Mouse (Mus musculus) cerebellum, adult 2 months (tissue): ENCODE data around the gene Prkce. TPM values are rescaled to one million over a fixed set of nuclear protein-coding genes. Genes with fewer than 3 reads are reported as not detected.
A peak's percentile ranks its signal among the peaks of the same experiment; 100 is the strongest.

ENCODE experiments used
- DNase-seq, 2 experiments: peaks; one replicate each; pipeline ENCODE4 v3.0.0; 2021
- H3K27ac ChIP-seq: fragments of 200-500 bp; 2 replicates; pipeline ENCODE4 v1.5.1; 2012; ENCODE audit warnings: low read length, control low read depth, inconsistent platforms; ENCODE audit not compliant: insufficient read depth
- H3K27me3 ChIP-seq: fragments of 200-500 bp; 2 replicates; pipeline ENCODE4 v1.6.1; 2012; ENCODE audit warnings: inconsistent platforms, mild to moderate bottlenecking, low read length, moderate library complexity; ENCODE audit not compliant: control insufficient read depth, insufficient read depth
- H3K4me1 ChIP-seq: fragments of 200-500 bp; 2 replicates; pipeline ENCODE4 v1.6.1; 2011; ENCODE audit warnings: low read length; ENCODE audit not compliant: control insufficient read depth, insufficient read depth
- H3K4me3 ChIP-seq: fragments of 200-500 bp; replicated peaks from 2 replicates; pipeline ENCODE3; 2011; ENCODE audit warnings: mild to moderate bottlenecking, low read depth, low read length, control low read depth; ENCODE audit not compliant: insufficient read depth
- CTCF ChIP-seq: fragments of 200-500 bp; IDR thresholded peaks from 2 replicates; pipeline ENCODE4 v1.5.1; 2011; ENCODE audit warnings: low read depth, mild to moderate bottlenecking, control low read depth, low read length, moderate library complexity, borderline replicate concordance; ENCODE audit not compliant: insufficient read depth
- POLR2A ChIP-seq: fragments of 200-500 bp; IDR thresholded peaks from 2 replicates; pipeline ENCODE4 v1.6.1; 2011; ENCODE audit warnings: low read length, control low read depth, borderline replicate concordance; ENCODE audit not compliant: insufficient read depth
- WGBS: fragments of 180-500 bp; shearing (Covaris S2); methylation state at CpG from one replicate; pipeline ENCODE4 v1.1.7; 2018; 5-methylcytosine and 5-hydroxymethylcytosine counted together
- polyA plus RNA-seq: library from polyadenylated mRNA; depleted of rRNA; stranded (reverse); fragments of >200 nt; gene quantifications from 2 replicates; pipeline ENCODE4 v1.2.3, GENCODE M21; 2012

Prkce gene
- polyA plus RNA-seq, 1 experiment = 53.7 TPM

DNA sequence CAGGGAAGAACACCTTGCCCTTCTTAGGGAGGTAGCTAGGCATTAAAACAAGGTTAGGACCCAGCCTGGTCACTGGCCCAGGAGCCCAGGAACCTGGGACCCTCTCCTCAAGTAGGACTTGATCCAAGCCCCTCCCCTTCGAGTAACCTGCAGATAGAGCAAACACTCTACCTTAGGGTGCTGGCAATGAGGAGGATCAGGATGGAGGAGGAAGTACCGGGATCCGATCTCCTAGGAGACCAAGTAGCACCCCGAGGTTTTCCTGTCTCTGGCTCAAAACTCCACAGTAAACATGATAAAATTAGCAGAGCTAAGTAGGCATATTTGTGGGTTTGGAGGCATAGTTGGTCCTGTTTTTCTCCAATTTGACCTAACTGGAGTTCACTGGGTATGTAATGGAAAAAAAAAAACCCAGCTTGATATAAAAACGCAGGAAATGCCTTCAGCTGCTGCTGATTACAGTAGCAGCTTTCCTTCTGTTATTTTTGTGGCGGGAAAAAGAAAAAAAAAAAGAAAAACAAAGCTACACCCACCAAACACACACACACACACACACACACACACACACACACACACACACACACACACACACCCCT lies 425.5 kb downstream of the Prkce start:
- TF ChIP-seq CTCF (no peak), POLR2A (no peak)
- Histone ChIP-seq H3K27ac (0 out of 2 replicates have a peak overlapping the region, but pooled peaks have one; percentile 28), H3K4me3 (no peak overlapping the region), H3K4me1 (no peaks in the 10 kb centered on the region; the same call in 1 of the 2 replicates), H3K27me3 (no peaks in the 10 kb centered on the region)
- WGBS = 46% methylated on average over 6 of the region's 6 CpGs
- DNase-seq = no peak

DNA sequence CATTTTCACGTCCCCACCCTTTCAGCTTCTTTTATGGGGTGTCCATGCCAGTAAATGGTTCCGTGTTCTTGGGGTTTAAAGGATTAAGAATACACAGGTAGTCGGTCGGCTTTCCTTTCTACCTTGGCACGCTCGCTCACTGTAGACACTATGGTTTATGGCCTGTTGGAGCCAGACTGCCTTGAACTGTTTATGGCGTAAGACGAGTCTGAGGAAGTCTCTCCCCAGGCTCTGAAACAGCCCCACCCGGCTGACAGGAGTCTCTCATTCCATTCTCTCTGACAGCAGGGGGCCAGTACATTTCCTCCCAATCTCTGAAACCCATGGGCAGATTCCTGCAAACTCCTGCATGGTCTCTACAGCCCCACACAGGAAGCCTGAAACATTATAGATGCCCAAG lies 427.9 kb downstream of the Prkce start:
- Histone ChIP-seq H3K4me1 (no peaks in the 10 kb centered on the region; the same call in 1 of the 2 replicates), H3K27ac (no peak overlapping the region), H3K27me3 (no peaks in the 10 kb centered on the region), H3K4me3 (no peak overlapping the region)
- 83% methylated on average over 9 of the region's 9 CpGs for WGBS
- no peak for DNase-seq
- TF ChIP-seq CTCF (no peak), POLR2A (no peak)

- H3K27ac ChIP-seq = no peak overlapping the region
- 90% methylated on average over 6 of the region's 6 CpGs for WGBS
- DNase-seq = no peak
- H3K4me3 ChIP-seq = no peak overlapping the region
- peaks cover 7% of the 10 kb centered on the region; the same call in 1 of the 2 replicates for H3K4me1 ChIP-seq
- no peaks in the 10 kb centered on the region for H3K27me3 ChIP-seq
- TF ChIP-seq CTCF (no peak), POLR2A (no peak)
Measured at GRCm38 (mm10) chr17:86601116-86601515, 433.5 kb downstream of the Prkce start.

- WGBS = 97% methylated on average over 2 of the region's 2 CpGs
- peaks cover 7% of the 10 kb centered on the region; the same call in 1 of the 2 replicates for H3K4me1 ChIP-seq
- no peak overlapping the region for H3K27ac ChIP-seq
- no peak for TF ChIP-seq CTCF
- TF ChIP-seq POLR2A = no peak
- no peak for DNase-seq
- no peak overlapping the region for H3K4me3 ChIP-seq
- H3K27me3 ChIP-seq = no peaks in the 10 kb centered on the region
Measured at GRCm38 (mm10) chr17:86601901-86602300, 434.3 kb downstream of the Prkce start.

GRCm38 (mm10) chr17:86603848-86604444 lies 436.4 kb downstream of the Prkce start:
- WGBS = 76% methylated on average over 5 of the region's 5 CpGs
- no peaks in the 10 kb centered on the region for H3K27me3 ChIP-seq

GRCm38 (mm10) chr17:86607981-86608380 lies 440.4 kb downstream of the Prkce start:
- 91% methylated on average over 4 of the region's 4 CpGs for WGBS
- Histone ChIP-seq H3K27me3 (no peaks in the 10 kb centered on the region), H3K4me1 (peaks cover 5% of the 10 kb centered on the region; the same call in 1 of the 2 replicates), H3K4me3 (no peak overlapping the region), H3K27ac (no peak overlapping the region)
- no peak for DNase-seq
- TF ChIP-seq POLR2A (no peak), CTCF (no peak)

More at GRCm38 (mm10) chr17:86603848-86604444, 436.4 kb downstream of the Prkce start:
- peak; percentile 27 to 53 for DNase-seq
- Histone ChIP-seq H3K4me1 (peaks cover 7% of the 10 kb centered on the region; the same call in 1 of the 2 replicates), H3K27ac (no peak overlapping the region), H3K4me3 (no peak overlapping the region)
- TF ChIP-seq POLR2A (no peak), CTCF (no peak)

DNA sequence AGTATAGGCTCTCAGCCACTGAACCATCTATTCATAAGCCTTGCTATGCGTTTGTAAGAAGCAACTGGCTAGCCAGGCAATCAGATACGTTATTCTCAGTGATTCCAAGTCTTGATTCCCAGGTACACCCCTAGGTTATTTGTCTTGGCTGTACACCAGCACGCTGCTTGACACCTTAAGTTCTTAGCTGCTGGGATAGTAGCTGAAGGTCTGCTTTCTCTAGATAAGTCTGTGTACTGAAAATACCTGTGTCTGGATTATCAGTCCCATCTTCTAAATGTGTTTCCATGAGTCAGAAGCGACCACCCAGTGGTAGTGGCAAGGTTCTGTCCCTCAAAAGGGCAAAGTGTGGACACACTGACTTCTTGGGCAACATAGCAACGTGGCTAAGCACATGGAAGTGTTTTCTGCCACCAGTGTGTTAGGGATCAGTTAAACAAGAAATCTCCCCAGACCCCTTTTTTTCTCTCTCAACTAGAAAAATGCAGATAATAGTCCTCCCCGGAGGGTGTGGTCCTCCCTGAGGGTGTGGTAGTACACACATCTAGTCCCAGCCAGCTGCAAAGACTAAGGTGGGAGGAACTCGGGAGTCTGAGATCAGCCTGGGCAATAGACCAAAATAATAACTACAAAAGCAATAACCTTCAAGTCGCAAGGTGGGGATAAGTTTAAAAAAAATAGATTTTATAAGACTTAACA lies 442.8 kb downstream of the Prkce start:
- Histone ChIP-seq H3K4me3 (no peak overlapping the region), H3K27me3 (no peaks in the 10 kb centered on the region), H3K4me1 (no peaks in the 10 kb centered on the region; the same call in 1 of the 2 replicates), H3K27ac (no peak overlapping the region)
- no peak for DNase-seq
- WGBS = 81% methylated on average over 8 of the region's 8 CpGs
- TF ChIP-seq CTCF = no peak
- TF ChIP-seq POLR2A = no peak

DNA sequence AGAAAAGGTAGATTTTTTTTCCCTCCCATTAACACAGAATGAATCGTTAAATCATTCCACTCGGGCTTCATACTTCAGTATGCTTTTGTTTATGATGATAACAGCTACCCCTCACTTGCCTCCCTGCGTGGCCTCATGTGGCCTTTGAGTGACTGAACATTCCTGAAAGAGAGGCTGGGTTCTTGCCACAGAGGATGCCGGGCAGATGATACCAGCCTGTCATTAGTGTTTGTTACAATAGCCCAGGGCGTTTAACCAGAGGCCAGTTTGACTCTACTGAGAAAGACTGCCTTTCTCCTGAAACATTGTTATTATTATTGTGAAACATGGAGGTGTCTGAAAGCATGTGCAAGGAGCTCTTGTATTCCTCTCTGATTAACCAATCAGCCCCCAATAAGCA lies 444.2 kb downstream of the Prkce start:
- Histone ChIP-seq H3K27ac (no peak overlapping the region), H3K4me1 (no peaks in the 10 kb centered on the region; the same call in 1 of the 2 replicates), H3K27me3 (no peaks in the 10 kb centered on the region), H3K4me3 (no peak overlapping the region)
- TF ChIP-seq POLR2A (no peak), CTCF (no peak)
- 71% methylated on average over 5 of the region's 5 CpGs for WGBS
- no peak for DNase-seq
